Mouse (Mus musculus) G1E-ER4 (cell line): ENCODE measurements around the gene Tmppe. TPM values are rescaled to one million over a fixed set of nuclear protein-coding genes. Genes with fewer than 3 reads are reported as not detected.
A peak's percentile ranks its signal among the peaks of the same experiment; 100 is the strongest.

Source experiments
- GATA1 ChIP-seq: IDR thresholded peaks from one replicate; pipeline ENCODE4 v1.8.0; 2012; ENCODE audit warnings: low read length, inconsistent platforms
- polyA plus RNA-seq: library from polyadenylated mRNA; stranded (reverse); fragments of >175 nt; gene quantifications from 2 replicates; pipeline ENCODE4 v1.2.3, GENCODE M21; 2012

The Tmppe gene
- polyA plus RNA-seq, 1 experiment, result 4.2 TPM

GRCm38 (mm10) chr9:114421045-114421444 is 20.1 kb downstream of the Tmppe start:
- no peak for TF ChIP-seq GATA1

- no peak for TF ChIP-seq GATA1
Observed at GRCm38 (mm10) chr9:114421797-114422196, 20.9 kb downstream of the Tmppe start.

GRCm38 (mm10) chr9:114425576-114425975 is 24.7 kb downstream of the Tmppe start:
- TF ChIP-seq GATA1, result no peak

- no peak for TF ChIP-seq GATA1
Observed at GRCm38 (mm10) chr9:114426201-114426600, 25.3 kb downstream of the Tmppe start.

GRCm38 (mm10) chr9:114427425-114427824 is 26.5 kb downstream of the Tmppe start:
- no peak for TF ChIP-seq GATA1

- peak; percentile 48 for TF ChIP-seq GATA1
Observed at GRCm38 (mm10) chr9:114428103-114428834, 27.4 kb downstream of the Tmppe start.

GRCm38 (mm10) chr9:114435668-114436067 is 34.8 kb downstream of the Tmppe start:
- TF ChIP-seq GATA1, result no peak

- TF ChIP-seq GATA1, result no peak
Observed at GRCm38 (mm10) chr9:114440548-114440947, 39.6 kb downstream of the Tmppe start.

- no peak for TF ChIP-seq GATA1
Observed at GRCm38 (mm10) chr9:114442225-114442624, 41.3 kb downstream of the Tmppe start.

GRCm38 (mm10) chr9:114442893-114443292 is 42.0 kb downstream of the Tmppe start:
- no peak for TF ChIP-seq GATA1

- no peak for TF ChIP-seq GATA1
Observed at GRCm38 (mm10) chr9:114443351-114443750, 42.4 kb downstream of the Tmppe start.

- TF ChIP-seq GATA1, result no peak
Observed at GRCm38 (mm10) chr9:114446887-114447286, 46.0 kb downstream of the Tmppe start.

GRCm38 (mm10) chr9:114448700-114449099 is 47.8 kb downstream of the Tmppe start:
- TF ChIP-seq GATA1, result no peak

GRCm38 (mm10) chr9:114449120-114449754 is 48.3 kb downstream of the Tmppe start:
- no peak for TF ChIP-seq GATA1

GRCm38 (mm10) chr9:114451615-114452014 is 50.7 kb downstream of the Tmppe start:
- TF ChIP-seq GATA1, result no peak

GRCm38 (mm10) chr9:114452418-114452817 is 51.5 kb downstream of the Tmppe start:
- TF ChIP-seq GATA1, result no peak

- no peak for TF ChIP-seq GATA1
Observed at GRCm38 (mm10) chr9:114455420-114455819, 54.5 kb downstream of the Tmppe start.

Other genes with a start within 250 kb of the Tmppe start
- not detected in 2 replicates for gene Bcl2a1c, start 71.0 kb upstream of the Tmppe start, polyA plus RNA-seq
- gene Crtap, start 10.4 kb upstream of the Tmppe start, polyA plus RNA-seq, result 7.9 and 8.9 TPM in 2 replicates
- 8.9 and 11.0 TPM in 2 replicates for gene Glb1, start within 50 bp of the Tmppe start, polyA plus RNA-seq
- not detected in 2 replicates for gene Ccr4, start 103.8 kb downstream of the Tmppe start, polyA plus RNA-seq
- gene C130032M10Rik, start 114.6 kb downstream of the Tmppe start, polyA plus RNA-seq, result not detected in 2 replicates
- gene Trim71, start 163.3 kb downstream of the Tmppe start, polyA plus RNA-seq, result not detected in 2 replicates
- gene Cnot10, start 239.1 kb downstream of the Tmppe start, polyA plus RNA-seq, result 35.1 and 44.5 TPM in 2 replicates